Mouse (Mus musculus): ENCODE measurements around the gene Gm20481.

Gene Gm20481

DNA sequence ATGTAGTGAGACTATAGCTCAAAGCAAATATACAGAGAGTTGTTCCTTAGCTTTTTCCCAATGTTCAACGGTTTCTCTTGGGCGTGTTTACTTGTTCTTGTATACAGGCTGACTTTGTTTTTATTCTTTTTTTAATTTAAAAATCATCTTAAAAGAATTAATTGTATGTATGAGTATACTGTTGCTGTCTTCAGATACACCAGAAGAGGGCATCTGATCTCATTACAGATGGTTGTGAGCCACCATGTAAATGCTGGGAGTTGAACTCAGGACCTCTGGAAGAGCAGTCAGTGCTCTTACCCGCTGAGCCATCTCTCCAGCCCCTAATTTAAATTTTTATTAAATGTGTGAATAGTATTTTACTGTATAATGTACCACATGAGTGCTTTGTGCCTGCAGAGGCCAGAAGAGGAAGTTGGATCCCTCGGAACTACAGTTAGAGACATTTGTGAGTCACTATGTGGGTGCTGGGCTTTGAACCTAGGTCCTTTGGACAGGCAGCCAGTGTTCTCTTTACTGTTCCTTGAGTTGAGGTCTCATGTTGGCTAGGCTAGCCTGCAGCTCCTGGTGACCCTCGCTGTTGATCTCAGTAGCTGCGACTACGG, 37.8 kb downstream of the Gm20481 start:
- no peak for DNase-seq

DNA sequence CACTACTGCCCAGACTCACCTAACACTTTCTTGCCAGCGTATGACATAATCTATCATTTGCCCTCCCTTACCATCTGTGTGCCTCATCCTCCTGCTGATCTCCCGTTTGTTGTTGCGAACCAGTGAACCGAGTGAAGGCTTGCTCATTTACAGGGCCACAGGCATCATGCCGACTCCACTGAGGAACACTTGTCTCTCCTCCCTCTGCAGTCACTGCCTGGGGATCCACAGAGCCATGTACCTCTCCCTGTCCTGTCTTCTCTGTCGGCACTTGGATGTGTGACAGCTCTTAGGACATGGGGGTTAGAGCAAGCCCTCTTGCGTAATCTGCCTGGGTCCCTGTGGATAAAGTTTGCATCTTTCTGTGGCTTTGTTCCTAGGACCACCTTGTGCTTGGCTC, 39.9 kb downstream of the Gm20481 start:
- DNase-seq, result peak; percentile 91

DNA sequence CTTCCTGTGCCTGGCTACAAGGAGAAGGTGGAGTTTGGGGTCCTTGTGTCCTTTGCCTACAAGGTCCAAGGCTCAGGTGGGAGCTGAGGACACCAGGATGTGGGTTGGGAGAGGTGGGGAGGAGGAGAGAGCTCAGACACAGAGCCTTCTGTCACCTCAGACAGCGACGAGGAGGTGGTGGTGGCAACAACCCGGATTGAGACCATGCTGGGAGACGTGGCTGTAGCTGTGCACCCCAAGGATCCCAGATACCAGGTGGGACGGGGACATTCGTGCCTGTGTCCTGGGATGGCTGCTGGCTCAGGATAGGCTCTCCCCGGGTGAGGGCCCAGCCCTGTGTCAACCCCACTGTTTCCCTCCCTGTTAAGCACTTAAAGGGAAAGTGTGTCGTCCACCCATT, 41.7 kb downstream of the Gm20481 start:
- DNase-seq, result peak; percentile 90

DNA sequence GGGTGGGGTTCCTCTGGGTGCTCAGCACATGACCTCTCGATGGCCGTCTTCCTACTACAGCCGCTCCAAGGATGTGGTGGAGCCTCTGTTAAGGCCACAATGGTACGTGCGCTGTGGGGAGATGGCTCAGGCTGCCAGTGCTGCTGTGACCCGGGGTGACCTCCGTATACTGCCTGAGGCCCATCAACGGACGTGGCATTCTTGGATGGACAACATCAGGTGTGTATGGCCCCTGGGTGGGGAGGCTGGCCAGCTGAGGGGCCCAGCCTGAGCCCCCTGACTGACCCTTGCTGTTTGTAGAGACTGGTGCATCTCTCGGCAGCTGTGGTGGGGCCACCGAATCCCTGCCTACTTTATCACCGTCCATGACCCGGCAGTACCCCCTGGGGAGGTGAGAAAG, 42.7 kb downstream of the Gm20481 start:
- DNase-seq, result peak; percentile 89

DNA sequence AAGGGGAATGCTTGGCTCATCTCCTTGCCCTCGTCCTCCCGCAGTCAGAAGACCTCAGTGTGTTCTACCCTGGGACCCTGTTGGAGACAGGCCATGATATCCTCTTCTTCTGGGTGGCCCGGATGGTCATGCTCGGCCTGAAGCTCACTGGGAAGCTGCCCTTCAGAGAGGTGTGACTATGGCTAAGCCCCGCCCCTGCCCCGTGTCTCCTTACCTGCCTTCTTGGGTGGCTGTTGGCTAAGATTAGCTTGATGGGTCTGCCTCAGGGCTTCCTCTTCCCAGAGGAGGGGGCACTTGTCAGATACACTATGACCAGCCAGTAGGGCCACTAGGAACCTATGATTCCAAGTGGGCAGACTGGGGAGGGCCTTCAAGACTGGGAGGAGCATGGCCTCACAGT, 43.5 kb downstream of the Gm20481 start:
- DNase-seq, result peak; percentile 90

DNA sequence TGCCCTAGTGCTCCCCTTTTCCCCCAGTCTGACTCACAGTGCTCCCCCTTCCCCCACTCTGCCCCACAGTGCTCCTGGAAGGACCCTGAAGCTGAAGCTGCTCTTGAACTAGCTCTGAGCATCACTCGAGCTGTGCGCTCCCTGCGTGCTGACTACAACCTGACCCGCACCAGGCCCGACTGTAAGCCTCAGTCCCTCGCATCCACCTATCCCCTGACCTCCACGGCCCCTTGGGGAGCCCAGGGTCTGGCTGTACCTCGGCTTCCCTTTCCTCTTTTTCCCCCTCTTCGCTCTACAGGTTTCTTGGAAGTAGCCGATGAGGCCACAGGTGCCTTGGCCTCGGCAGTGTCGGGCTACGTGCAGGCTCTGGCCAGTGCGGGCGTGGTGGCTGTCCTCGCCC, 45.6 kb downstream of the Gm20481 start:
- peak; percentile 89 for DNase-seq

DNA sequence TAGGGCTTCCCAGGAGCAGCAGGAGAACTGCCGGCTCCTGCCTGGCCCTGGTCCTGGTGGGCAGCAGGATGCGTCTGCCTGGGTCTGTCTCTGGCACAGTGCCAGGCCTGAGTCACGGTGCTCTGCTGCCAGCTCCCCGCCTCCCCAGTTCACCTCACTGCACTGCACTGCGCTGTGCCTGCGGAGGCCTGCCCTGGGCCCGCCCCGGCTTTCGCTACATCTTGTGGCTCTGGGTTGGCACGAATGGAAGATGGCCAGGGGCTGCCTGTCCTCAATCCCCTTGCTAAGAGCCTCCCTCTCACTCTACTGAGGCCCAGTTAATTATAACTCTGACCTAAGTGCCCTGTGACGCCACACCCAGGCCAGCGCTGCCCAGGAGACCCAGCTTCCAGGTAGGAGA, 46.7 kb downstream of the Gm20481 start, which contains the start of gene Vwa7:
Vwa7 (plus strand) TSS at position 204 of the 400 bp plus-strand sequence.
- peak; percentile 95 for DNase-seq

DNA sequence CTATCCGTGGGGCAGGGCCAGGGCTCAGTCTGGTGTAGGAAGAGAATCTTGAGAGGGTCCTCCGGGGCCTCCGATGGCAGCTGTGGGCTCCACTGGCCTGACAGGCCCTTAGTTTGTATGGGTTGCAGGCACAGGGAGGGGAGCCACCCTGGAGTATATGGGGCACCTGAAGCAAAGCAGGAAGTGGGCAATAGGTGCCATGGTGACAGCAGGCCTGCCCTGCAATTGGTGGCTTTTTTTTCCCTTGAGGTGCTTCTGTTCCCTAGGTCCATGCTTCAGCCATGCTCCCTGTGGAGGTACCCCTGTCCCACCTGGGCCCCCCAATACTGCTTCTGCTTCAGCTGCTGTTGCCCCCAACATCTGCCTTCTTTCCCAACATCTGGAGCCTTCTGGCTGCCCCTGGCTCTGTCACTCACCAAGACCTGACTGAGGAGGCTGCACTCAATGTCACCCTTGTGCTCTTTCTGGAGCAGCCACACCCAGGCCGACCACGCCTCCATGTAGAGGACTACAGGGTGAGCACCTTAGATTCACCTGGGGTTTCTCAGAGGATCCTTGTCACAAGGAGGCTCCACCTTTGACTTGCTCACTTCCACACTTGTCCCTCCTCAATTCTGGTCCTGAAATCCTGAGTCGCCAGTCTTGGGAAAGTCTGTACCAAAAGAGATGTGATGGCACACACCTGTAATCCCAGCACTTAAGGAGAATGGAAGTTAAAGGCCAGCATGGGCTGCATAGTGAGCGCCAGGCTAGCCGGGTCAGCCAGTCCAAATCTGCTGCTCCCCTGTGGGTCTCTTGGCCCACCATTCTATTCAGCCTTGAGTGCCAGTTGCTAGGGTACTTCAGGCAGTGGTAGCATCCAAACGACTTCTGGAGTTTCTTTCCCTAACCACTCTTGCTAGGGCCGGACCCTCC, 47.3 kb downstream of the Gm20481 start:
- DNase-seq, result peak; percentile 88

DNA sequence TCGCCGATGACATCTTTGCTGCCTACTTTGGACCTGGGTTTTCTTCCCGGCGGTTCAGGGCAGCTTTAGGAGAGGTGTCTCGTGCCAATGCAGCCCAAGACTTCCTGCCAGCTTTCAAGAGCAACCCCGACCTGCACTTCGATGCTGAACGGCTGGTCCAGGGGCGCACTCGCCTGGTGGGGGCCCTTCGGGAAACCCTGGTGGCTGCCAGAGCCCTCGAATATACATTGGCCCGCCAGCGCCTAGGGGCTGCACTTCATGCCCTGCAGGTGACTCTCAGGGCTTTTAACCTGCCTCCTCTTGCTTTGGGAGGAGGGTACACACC, 48.0 kb downstream of the Gm20481 start:
- peak; percentile 89 for DNase-seq

DNA sequence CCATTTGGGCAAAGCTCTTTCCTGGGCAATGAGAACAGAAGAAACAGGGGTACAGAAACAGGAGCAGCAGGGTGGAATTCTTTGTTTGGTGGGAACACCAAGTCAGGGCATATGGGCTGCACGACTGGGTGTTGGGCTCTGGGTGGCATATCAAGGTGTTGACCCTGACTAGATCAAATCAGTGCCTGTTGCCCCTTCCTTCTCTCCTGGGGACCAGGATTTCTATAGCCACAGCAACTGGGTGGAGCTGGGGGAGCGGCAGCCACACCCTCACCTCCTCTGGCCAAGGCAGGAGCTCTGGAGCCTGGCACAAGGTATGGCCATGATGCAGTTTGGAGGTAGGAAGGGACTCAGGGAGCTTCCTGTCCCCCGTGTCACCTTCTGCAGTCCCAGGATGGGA, 48.5 kb downstream of the Gm20481 start:
- peak; percentile 87 for DNase-seq

DNA sequence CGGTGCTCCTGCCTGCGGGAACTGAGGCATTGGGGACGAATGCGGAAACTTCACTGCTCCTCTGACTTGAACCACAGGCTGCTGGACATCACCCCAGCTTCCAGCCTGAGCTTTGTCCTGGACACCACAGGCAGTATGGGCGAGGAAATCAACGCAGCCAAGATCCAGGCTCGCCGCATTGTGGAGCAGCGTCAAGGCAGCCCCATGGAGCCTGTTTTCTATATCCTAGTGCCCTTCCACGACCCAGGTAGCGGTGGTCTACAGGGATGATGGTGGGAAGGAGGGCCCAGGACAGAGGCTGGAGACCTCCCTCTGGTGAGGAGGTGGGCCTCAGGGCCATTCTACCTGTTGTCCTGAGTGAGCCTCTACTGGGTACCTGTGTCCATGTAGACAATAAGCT, 50.2 kb downstream of the Gm20481 start:
- DNase-seq, result peak; percentile 92

DNA sequence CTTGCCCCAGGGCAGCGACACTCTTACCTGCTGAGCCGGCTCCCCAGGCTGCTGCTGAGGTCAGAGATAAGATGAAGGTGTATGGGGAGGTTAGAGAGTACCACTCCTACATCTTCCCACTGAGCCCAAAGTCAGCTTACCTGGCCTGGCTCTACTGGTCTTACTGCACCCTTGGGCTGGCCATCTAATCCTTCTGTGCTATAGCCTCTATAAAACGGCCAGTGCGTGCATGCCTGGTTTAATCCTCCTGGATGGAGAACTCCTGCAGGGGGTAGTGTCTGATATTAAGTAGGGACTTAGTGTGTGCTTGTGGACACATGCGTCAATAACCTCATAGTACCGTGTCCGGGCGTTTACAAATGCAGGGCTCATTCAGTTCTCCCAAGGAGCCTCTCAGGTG, 50.8 kb downstream of the Gm20481 start:
- peak; percentile 91 for DNase-seq

DNA sequence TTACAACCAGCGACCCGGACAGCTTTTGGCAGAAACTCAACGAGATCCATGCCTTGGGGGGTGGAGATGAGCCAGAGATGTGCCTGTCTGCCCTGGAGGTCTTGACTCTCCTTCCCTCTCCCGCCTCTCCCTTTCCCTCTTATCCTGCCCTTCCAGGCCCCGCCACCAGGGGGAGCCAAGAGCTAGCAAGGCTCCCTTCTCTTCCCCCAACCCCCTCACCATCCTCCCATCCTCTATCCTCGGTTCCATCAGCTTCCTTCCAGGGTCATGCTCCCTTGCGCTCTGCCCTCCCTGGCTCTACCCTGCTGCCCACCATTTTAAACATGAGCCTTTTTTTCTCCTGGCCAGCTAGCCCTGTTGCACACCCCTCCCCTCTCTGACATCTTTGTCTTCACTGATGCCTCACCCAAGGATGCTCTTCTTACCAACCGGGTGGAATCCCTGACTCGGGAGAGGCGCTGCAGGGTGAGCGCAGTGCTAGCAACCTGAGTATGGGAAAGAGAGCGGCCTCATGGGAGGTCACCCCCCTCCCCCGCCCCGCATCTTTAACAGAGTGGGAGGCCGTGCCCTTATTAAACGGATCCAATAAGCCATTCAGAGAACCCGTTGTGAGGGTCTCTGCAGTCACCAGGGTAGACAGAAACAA, 51.6 kb downstream of the Gm20481 start:
- peak; percentile 99 for DNase-seq
